Mouse (Mus musculus) spleen, postnatal 14 days (tissue): Measurements from ENCODE around the gene Rab5if.

Experiments used
- DNase-seq, 2 experiments: peaks; one replicate each; pipeline ENCODE4 v3.0.0; 2021 to 2022; ENCODE audit warnings: low spot score in 2 of 2

Gene Rab5if

GRCm38 (mm10) chr2:156923057-156923456 lies 60.1 kb downstream of the Rab5if start:
- no peak for DNase-seq
